Mouse (Mus musculus) stomach, embryonic 16.5 days (tissue): ENCODE results near the gene Pdia6. TPM values are rescaled to one million over a fixed set of nuclear protein-coding genes. Genes with fewer than 3 reads are reported as not detected.

Experiments used
- ATAC-seq: fragments of 200-750 bp; cut with Nextera tagmentation; 2 replicates; pipeline ENCODE4 v1.8.0; 2017; ENCODE audit warnings: moderate number of reproducible peaks, moderate TSS enrichment; ENCODE audit not compliant: insufficient read depth, low FRiP score
- H3K27ac ChIP-seq: fragments of 300-500 bp; sonication (generic); 2 replicates; pipeline ENCODE4 v1.5.1; 2014; ENCODE audit warnings: low read length
- H3K27me3 ChIP-seq: fragments of 300-500 bp; sonication (generic); 2 replicates; pipeline ENCODE4 v1.6.1; 2014; ENCODE audit warnings: low read length, control low read depth, mixed read lengths; ENCODE audit not compliant: control insufficient read depth, insufficient read depth
- H3K36me3 ChIP-seq: fragments of 300-500 bp; sonication (generic); 2 replicates; pipeline ENCODE4 v1.6.1; 2014; ENCODE audit warnings: low read length; ENCODE audit not compliant: control insufficient read depth, insufficient read depth
- H3K4me1 ChIP-seq: fragments of 300-500 bp; sonication (generic); 2 replicates; pipeline ENCODE4 v1.6.1; 2014; ENCODE audit warnings: low read length, control low read depth, mixed read lengths; ENCODE audit not compliant: control insufficient read depth, insufficient read depth
- H3K4me2 ChIP-seq: fragments of 300-500 bp; sonication (generic); 2 replicates; pipeline ENCODE4 v1.6.1; 2014; ENCODE audit warnings: low read depth, low read length, mixed read lengths
- H3K4me3 ChIP-seq: fragments of 300-500 bp; sonication (generic); replicated peaks from 2 replicates; pipeline ENCODE4 v1.5.1; 2014; ENCODE audit warnings: mild to moderate bottlenecking, low read length
- H3K9ac ChIP-seq: fragments of 300-500 bp; sonication (generic); 2 replicates; pipeline ENCODE4 v1.6.1; 2014; ENCODE audit warnings: low read length
- H3K9me3 ChIP-seq: fragments of 300-500 bp; sonication (generic); replicated peaks from 2 replicates; pipeline ENCODE4 v1.6.1; 2016; ENCODE audit warnings: low read length, control low read depth; ENCODE audit not compliant: control insufficient read depth
- WGBS: fragments of 180-500 bp; shearing (Covaris S2); extraction: QIAGEN DNeasy Blood & Tissue Kit; methylation state at CpG from one replicate; pipeline ENCODE4 v1.1.7; 2014; 5-methylcytosine and 5-hydroxymethylcytosine counted together
- polyA plus RNA-seq: library from polyadenylated mRNA; unstranded; fragments of >200 nt; fragmentation: Nextera tagmentation; extraction: Ambion mirVana; gene quantifications from 2 replicates; pipeline ENCODE4 v1.2.1, GENCODE M21; 2015

Gene Pdia6
- polyA plus RNA-seq, 1 experiment from 2014 or later: 661 TPM

GRCm38 (mm10) chr12:17316096-17316495 is 49.8 kb downstream of the Pdia6 start:
- H3K4me1 ChIP-seq: no peaks in the 10 kb centered on the region
- H3K9me3 ChIP-seq: no peaks in the 10 kb centered on the region
- no peaks in the 10 kb centered on the region for H3K27me3 ChIP-seq
- no peak overlapping the region for H3K27ac ChIP-seq
- no peak overlapping the region for H3K4me2 ChIP-seq
- WGBS: 90% methylated on average over 5 of the region's 5 CpGs
- ATAC-seq: no peak
- no peak overlapping the region for H3K9ac ChIP-seq
- no peak overlapping the region for H3K4me3 ChIP-seq
- H3K36me3 ChIP-seq: no peaks in the 10 kb centered on the region

- ATAC-seq: no peak
- Histone ChIP-seq H3K27ac (no peak overlapping the region), H3K4me3 (no peak overlapping the region), H3K36me3 (no peaks in the 10 kb centered on the region), H3K4me2 (no peak overlapping the region), H3K9me3 (no peaks in the 10 kb centered on the region), H3K27me3 (no peaks in the 10 kb centered on the region; the same call in 1 of the 2 replicates), H3K4me1 (no peaks in the 10 kb centered on the region), H3K9ac (no peak overlapping the region)
- 49% methylated on average over 4 of the region's 4 CpGs for WGBS
Measured at GRCm38 (mm10) chr12:17317970-17318369, 51.6 kb downstream of the Pdia6 start.

- no peak overlapping the region for H3K27ac ChIP-seq
- no peaks in the 10 kb centered on the region for H3K4me1 ChIP-seq
- no peaks in the 10 kb centered on the region for H3K9me3 ChIP-seq
- no peak overlapping the region for H3K4me2 ChIP-seq
- WGBS: 76% methylated on average over 3 of the region's 3 CpGs
- peaks cover under 1% of the 10 kb centered on the region; the same call in 1 of the 2 replicates for H3K27me3 ChIP-seq
- no peaks in the 10 kb centered on the region for H3K36me3 ChIP-seq
- ATAC-seq: no peak
- no peak overlapping the region for H3K9ac ChIP-seq
- H3K4me3 ChIP-seq: no peak overlapping the region
Measured at GRCm38 (mm10) chr12:17318453-17318852, 52.1 kb downstream of the Pdia6 start.

DNA sequence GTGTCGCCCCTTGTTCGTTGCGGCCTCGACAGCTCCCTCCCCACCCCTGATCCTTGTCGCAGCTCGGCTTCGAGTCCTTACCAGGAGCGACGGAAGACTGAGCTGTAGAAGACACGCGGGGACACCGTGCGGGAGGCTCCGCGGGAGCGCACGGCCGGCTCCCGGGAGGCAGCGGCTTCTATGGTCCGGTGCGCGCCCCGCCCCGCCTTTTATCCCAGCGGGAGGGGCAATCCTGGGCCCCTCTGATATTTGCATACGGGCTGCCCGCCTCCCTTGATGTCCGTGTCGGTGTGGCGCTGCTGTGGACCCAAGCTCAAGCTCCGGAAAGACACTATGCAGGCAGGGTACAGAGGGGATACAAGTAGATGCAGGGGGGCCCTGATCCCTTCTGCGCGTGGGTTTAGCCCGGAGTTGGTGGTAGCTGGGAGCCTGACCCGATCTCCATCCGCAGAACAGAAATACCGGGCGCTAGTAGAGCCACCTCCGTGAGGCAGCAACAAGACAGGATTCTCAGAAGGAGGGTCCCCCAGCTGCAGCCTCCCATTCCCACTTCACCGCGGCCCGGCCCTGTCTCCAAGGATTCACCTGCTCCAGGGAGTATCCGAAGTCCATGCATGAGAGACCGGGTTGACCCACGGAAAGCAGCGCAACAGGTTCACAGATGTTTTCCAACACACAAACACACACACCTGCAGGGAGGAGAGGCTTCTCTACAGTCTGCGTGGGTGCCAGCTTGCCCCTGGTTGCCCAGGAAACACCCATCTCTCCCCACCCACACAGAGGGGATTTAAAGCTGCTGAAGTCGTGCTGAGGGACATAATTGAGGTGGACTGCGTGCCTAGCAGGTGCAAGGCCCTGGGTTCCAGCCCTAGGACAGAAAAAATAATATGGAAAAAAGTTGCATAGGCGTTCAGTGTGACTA is 58.5 kb downstream of the Pdia6 start:
- Histone ChIP-seq H3K27ac (no peak overlapping the region), H3K9me3 (no peaks in the 10 kb centered on the region), H3K36me3 (no peaks in the 10 kb centered on the region), H3K9ac (peak overlapping the region; percentile 65; the same call in 1 of the 2 replicates), H3K27me3 (peaks cover 20% of the 10 kb centered on the region), H3K4me1 (no peaks in the 10 kb centered on the region; the same call in 1 of the 2 replicates), H3K4me3 (peak overlapping the region; percentile 49), H3K4me2 (peak overlapping the region; percentile 86)
- WGBS: 3% methylated on average over 51 of the region's 51 CpGs
- ATAC-seq: 0 out of 2 replicates have a peak, but pooled peaks have one; percentile 53

DNA sequence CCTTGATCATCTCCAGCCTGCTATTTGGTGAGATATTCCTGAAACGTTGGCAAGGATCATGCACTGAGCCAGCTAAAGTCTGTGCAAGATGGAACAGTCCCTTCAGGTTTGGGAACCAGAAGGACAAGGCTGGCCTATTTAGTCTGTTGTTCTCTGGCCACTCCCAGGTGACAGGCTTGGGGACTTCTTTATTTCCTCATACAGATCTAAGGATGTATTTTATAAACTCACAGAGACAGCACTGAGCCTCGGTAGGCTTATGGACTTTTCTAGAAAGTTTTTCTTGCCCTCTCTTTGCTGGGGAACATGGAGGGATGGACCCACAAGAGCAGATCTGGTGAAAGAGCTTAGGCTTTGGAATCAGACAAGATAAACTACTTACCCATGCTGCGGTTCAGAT is 62.9 kb downstream of the Pdia6 start, which contains the start of gene Atp6v1c2:
TSS of gene Atp6v1c2 (minus strand) at position 101 of the 400 bp plus-strand sequence.
- H3K4me3 ChIP-seq: no peak within 1 kb of the TSS
- no peak for ATAC-seq
- H3K27ac ChIP-seq: no peak within 1 kb of the TSS
- WGBS: 68% methylated on average over 3 of the region's 3 CpGs
- H3K9ac ChIP-seq: no peak within 1 kb of the TSS
- no peaks in the 10 kb centered on the region for H3K36me3 ChIP-seq
- no peak within 1 kb of the TSS for H3K4me2 ChIP-seq
- H3K4me1 ChIP-seq: no peaks in the 10 kb centered on the region; the same call in 1 of the 2 replicates
- H3K27me3 ChIP-seq: peaks cover 12% of the 10 kb centered on the region
- H3K9me3 ChIP-seq: no peaks in the 10 kb centered on the region

- Histone ChIP-seq H3K4me1 (no peaks in the 10 kb centered on the region), H3K27me3 (no peaks in the 10 kb centered on the region), H3K27ac (no peak overlapping the region), H3K36me3 (no peaks in the 10 kb centered on the region), H3K9me3 (no peaks in the 10 kb centered on the region), H3K4me2 (no peak overlapping the region), H3K9ac (no peak overlapping the region), H3K4me3 (no peak overlapping the region)
- no peak for ATAC-seq
- 23% methylated on average over 1 of the region's 1 CpGs for WGBS
Measured at GRCm38 (mm10) chr12:17333459-17333858, 67.1 kb downstream of the Pdia6 start.

Other genes with a start within 250 kb of the Pdia6 start
- 0.34 and 0.50 TPM in 2 replicates for gene Kcnf1, start 89.7 kb upstream of the Pdia6 start, polyA plus RNA-seq
- 0.88 and 1.4 TPM in 2 replicates for gene Atp6v1c2, start 62.8 kb downstream of the Pdia6 start, polyA plus RNA-seq
- gene Nol10, start 81.9 kb downstream of the Pdia6 start, polyA plus RNA-seq: 17.0 and 18.3 TPM in 2 replicates